Mouse (Mus musculus) c-Kit-positive CD71-negative TER-119-negative erythroid progenitor cells, embryonic 14.5 days (primary cell): ENCODE measurements around the gene Fcrlb.

ENCODE experiments used
- DNase-seq: peaks from one replicate; pipeline ENCODE4 v3.0.0-alpha.2; 2013; ENCODE audit warnings: low read depth

The Fcrlb gene

GRCm38 (mm10) chr1:170868107-170868904, 44.4 kb downstream of the Fcrlb start:
- peak; percentile 66 for DNase-seq

- DNase-seq, result peak; percentile 94
Observed at GRCm38 (mm10) chr1:170867691-170868105, 45.0 kb downstream of the Fcrlb start, which contains the start of gene Atf6. TSS of gene Atf6 (minus strand) at chr1:170867771.

- DNase-seq, result no peak
Observed at GRCm38 (mm10) chr1:170866992-170867690, 45.6 kb downstream of the Fcrlb start.

GRCm38 (mm10) chr1:170865406-170865805, 47.3 kb downstream of the Fcrlb start:
- DNase-seq, result no peak

- no peak for DNase-seq
Observed at GRCm38 (mm10) chr1:170864754-170865153, 48.0 kb downstream of the Fcrlb start.

GRCm38 (mm10) chr1:170864234-170864633, 48.5 kb downstream of the Fcrlb start:
- no peak for DNase-seq

GRCm38 (mm10) chr1:170863033-170863432, 49.7 kb downstream of the Fcrlb start:
- no peak for DNase-seq

- DNase-seq, result no peak
Observed at GRCm38 (mm10) chr1:170862435-170862717, 50.4 kb downstream of the Fcrlb start.

- DNase-seq, result no peak
Observed at GRCm38 (mm10) chr1:170861671-170862434, 50.9 kb downstream of the Fcrlb start.

GRCm38 (mm10) chr1:170858872-170859271, 53.9 kb downstream of the Fcrlb start:
- DNase-seq, result no peak

- no peak for DNase-seq
Observed at GRCm38 (mm10) chr1:170857369-170857768, 55.4 kb downstream of the Fcrlb start.
